Comparison of ENCODE assay signal across 25 mouse cellular contexts in genomic region chr1:96278046-96278576, GRCm38 (mm10).
A peak's percentile ranks its signal among the peaks of the same experiment; 100 is the strongest.
DNase-seq lines count a peak whose midpoint lies in the region; ATAC-seq and TF ChIP-seq lines count a peak whose summit lies in the region.
"Had no signal": no experiment of that assay in that cellular context is flagged by ENCODE, and none has a peak within 500 bp of the region (broad histone marks: within the 10 kb centered on the region; RNA-seq: fewer than 3 reads in every experiment).

No protein-coding gene starts in this region.

- TF ChIP-seq RAD21 in MEL (IDR thresholded peaks at IDR 0.05; ENCODE audit: low read depth, low read length) = no peak; the same call in 1 of the 2 replicates

- ATAC-seq in forebrain, postnatal 0 days = no peak
- ATAC-seq in forebrain, embryonic 15.5 days (replicated peaks) = no peak
- ATAC-seq: activated CD4-positive, CD25-positive, alpha-beta regulatory T cell, adult 4 months; CD4-positive, CD25-positive, alpha-beta regulatory T cell, adult 4 months; forebrain, embryonic 14.5 days; Patski had no signal

- no peak overlapping the region for H3K27ac ChIP-seq in forebrain, postnatal 0 days (ENCODE audit: low read depth, low read length)
- H3K27ac ChIP-seq in forebrain, embryonic 15.5 days (replicated peaks) = no peak overlapping the region
- H3K27ac ChIP-seq in MEL (ENCODE audit: control insufficient read depth, low read depth, low read length) = peak overlapping the region; percentile 68
- H3K27ac ChIP-seq: embryonic facial prominence, embryonic 13.5 days; embryonic facial prominence, embryonic 15.5 days; forebrain, embryonic 10.5 days; forebrain, embryonic 12.5 days had no signal

- H3K4me3 ChIP-seq in forebrain, postnatal 0 days (ENCODE audit: low read depth, low read length) = no peak overlapping the region
- no peak overlapping the region for H3K4me3 ChIP-seq in forebrain, embryonic 15.5 days
- no peak overlapping the region for H3K4me3 ChIP-seq in MEL (ENCODE audit: control insufficient read depth in 1 of 2, insufficient read depth in 1 of 2, low read depth in 2 of 2, low read length in 2 of 2)
- H3K4me3 ChIP-seq: embryonic facial prominence, embryonic 13.5 days; embryonic facial prominence, embryonic 15.5 days; erythroblast, embryonic 14.5 days; forebrain, embryonic 10.5 days; forebrain, embryonic 12.5 days had no signal

- no peak overlapping the region for H3K4me2 ChIP-seq in forebrain, postnatal 0 days (ENCODE audit: low read depth)
- no peak overlapping the region for H3K4me2 ChIP-seq in forebrain, embryonic 15.5 days (replicated peaks)
- H3K4me2 ChIP-seq: embryonic facial prominence, embryonic 13.5 days; embryonic facial prominence, embryonic 15.5 days; forebrain, embryonic 12.5 days had no signal

- H3K9me3 ChIP-seq in forebrain, postnatal 0 days (ENCODE audit: low read length) = no peaks in the 10 kb centered on the region
- no peaks in the 10 kb centered on the region for H3K9me3 ChIP-seq in forebrain, embryonic 15.5 days
- H3K9me3 ChIP-seq in MEL (replicated peaks; ENCODE audit: insufficient read depth, low read length) = no peaks in the 10 kb centered on the region
- H3K9me3 ChIP-seq: embryonic facial prominence, embryonic 13.5 days; embryonic facial prominence, embryonic 15.5 days; forebrain, embryonic 10.5 days; forebrain, embryonic 12.5 days; G1E had no signal

- no peak for TF ChIP-seq POLR2A in MEL (IDR thresholded peaks at IDR 0.05; ENCODE audit: control insufficient read depth in 1 of 2, insufficient read depth in 1 of 2, low read depth in 1 of 2, low read length in 2 of 2, poor library complexity in 1 of 2)

- WGBS in forebrain, postnatal 0 days = 86% methylated on average over 1 of the region's 1 CpGs
- 77% methylated on average over 1 of the region's 1 CpGs for WGBS in forebrain, embryonic 15.5 days

- DNase-seq in forebrain, postnatal 0 days = peak; percentile 3
- DNase-seq in MEL (ENCODE audit: low read depth, low spot score) = peak; percentile 97
- peak; percentile 1 for DNase-seq in R1 (ENCODE audit: low read depth, low spot score)
- DNase-seq in adrenal gland, adult 8-10 months = no peak
- DNase-seq: adrenal gland, postnatal 10 days; adrenal gland, postnatal 25 days; B cell, adult 2 months; cerebellum, adult 11 months; cerebellum, adult 18-20 months; cerebellum, adult 8-10 months; cerebellum, adult 9-11 months; cerebellum, postnatal 36 days; embryo, embryonic 11 days had no signal

- no peak for TF ChIP-seq CTCF in forebrain, postnatal 0 days (IDR thresholded peaks at IDR 0.05; ENCODE audit: low read depth)
- no peak for TF ChIP-seq CTCF in MEL (IDR thresholded peaks at IDR 0.05 in 2 of 3, conservative IDR thresholded peaks at IDR 0.05 in 1 of 3; ENCODE audit: control insufficient read depth in 1 of 3, insufficient read depth in 1 of 3, low read depth in 2 of 3, low read length in 3 of 3, poor library complexity in 1 of 3, severe bottlenecking in 1 of 3)

- peak; percentile 94 to 99 for TF ChIP-seq EP300 in MEL (IDR thresholded peaks at IDR 0.05; ENCODE audit: low read depth in 1 of 2, low read length in 2 of 2)

- H3K27me3 ChIP-seq in forebrain, postnatal 0 days (ENCODE audit: insufficient read depth, low read length) = no peaks in the 10 kb centered on the region
- no peaks in the 10 kb centered on the region for H3K27me3 ChIP-seq in forebrain, embryonic 15.5 days
- H3K27me3 ChIP-seq in MEL (ENCODE audit: control insufficient read depth in 1 of 2, insufficient read depth in 2 of 2, low read length in 2 of 2) = no peaks in the 10 kb centered on the region
- H3K27me3 ChIP-seq: CH12.LX; embryonic facial prominence, embryonic 13.5 days; embryonic facial prominence, embryonic 15.5 days; forebrain, embryonic 12.5 days; Patski had no signal

- no peaks in the 10 kb centered on the region for H3K36me3 ChIP-seq in forebrain, postnatal 0 days (ENCODE audit: insufficient read depth)
- H3K36me3 ChIP-seq in forebrain, embryonic 15.5 days = no peaks in the 10 kb centered on the region
- H3K36me3 ChIP-seq in MEL (ENCODE audit: control insufficient read depth in 1 of 2, insufficient read depth in 2 of 2, low read length in 2 of 2) = peaks cover 0 to 16% of the 10 kb centered on the region in 2 experiments; a peak in 2 of 4 replicates
- H3K36me3 ChIP-seq: embryonic facial prominence, embryonic 13.5 days; embryonic facial prominence, embryonic 15.5 days; forebrain, embryonic 10.5 days; forebrain, embryonic 12.5 days; G1E had no signal

- no peaks in the 10 kb centered on the region for H3K4me1 ChIP-seq in forebrain, postnatal 0 days (ENCODE audit: insufficient read depth)
- no peaks in the 10 kb centered on the region for H3K4me1 ChIP-seq in forebrain, embryonic 15.5 days
- peaks cover 3 to 8% of the 10 kb centered on the region in 2 experiments for H3K4me1 ChIP-seq in MEL (ENCODE audit: control insufficient read depth in 1 of 2, insufficient read depth in 2 of 2, low read length in 2 of 2)
- H3K4me1 ChIP-seq: embryonic facial prominence, embryonic 13.5 days; embryonic facial prominence, embryonic 15.5 days; forebrain, embryonic 10.5 days; forebrain, embryonic 12.5 days had no signal

- H3K9ac ChIP-seq in forebrain, postnatal 0 days = no peak overlapping the region
- H3K9ac ChIP-seq in forebrain, embryonic 15.5 days (replicated peaks) = no peak overlapping the region
- H3K9ac ChIP-seq in MEL (ENCODE audit: control insufficient read depth, low read depth, low read length, poor library complexity, severe bottlenecking) = no peak overlapping the region
- H3K9ac ChIP-seq: embryonic facial prominence, embryonic 13.5 days; embryonic facial prominence, embryonic 15.5 days; forebrain, embryonic 12.5 days had no signal

- H3K79me2 ChIP-seq in MEL (ENCODE audit: control insufficient read depth, insufficient read depth, low read length, poor library complexity) = no peaks in the 10 kb centered on the region

TF ChIP-seq in MEL, 35 proteins besides CTCF, POLR2A, EP300 and RAD21:
- TF ChIP-seq MAZ (IDR thresholded peaks at IDR 0.05; ENCODE audit: low read depth, low read length) (no peak), POLR2AphosphoS5 (IDR thresholded peaks at IDR 0.05; ENCODE audit: borderline replicate concordance, low read depth, low read length) (no peak), RCOR1 (IDR thresholded peaks at IDR 0.05; ENCODE audit: low read depth, low read length) (peak; percentile 94), KAT2A (conservative IDR thresholded peaks at IDR 0.05; ENCODE audit: low read depth, low read length) (no peak), E2F4 (IDR thresholded peaks at IDR 0.05; ENCODE audit: borderline replicate concordance, low read depth, low read length) (no peak), TAL1 (IDR thresholded peaks at IDR 0.05; ENCODE audit: low read length) (peak; percentile 35), ZKSCAN1 (IDR thresholded peaks at IDR 0.05; ENCODE audit: low read depth, low read length) (no peak), CHD1 (IDR thresholded peaks at IDR 0.05; ENCODE audit: low read depth, low read length) (no peak), SIN3A (IDR thresholded peaks at IDR 0.05; ENCODE audit: low read length) (peak; percentile 59), MAFK (IDR thresholded peaks at IDR 0.05; ENCODE audit: borderline replicate concordance, low read depth, low read length) (peak; percentile 49; the same call in 1 of the 2 replicates), MYB (IDR thresholded peaks at IDR 0.05; ENCODE audit: low read depth, low read length) (no peak), GABPA (IDR thresholded peaks at IDR 0.05; ENCODE audit: low read depth, low read length) (no peak), ELF1 (IDR thresholded peaks at IDR 0.05; ENCODE audit: low read depth, low read length) (no peak), BHLHE40 (IDR thresholded peaks at IDR 0.05; ENCODE audit: borderline replicate concordance, low read depth, low read length) (peak; percentile 66; the same call in 1 of the 2 replicates), MEF2A (IDR thresholded peaks at IDR 0.05; ENCODE audit: extremely low read depth, insufficient replicate concordance, low read depth, low read length, poor library complexity, severe bottlenecking) (no peak), JUND (IDR thresholded peaks at IDR 0.05; ENCODE audit: low read depth, low read length) (0 out of 2 replicates have a peak, but pooled peaks have one; percentile 65), POLR2AphosphoS2 (IDR thresholded peaks at IDR 0.05; ENCODE audit: low read length) (no peak), HCFC1 (IDR thresholded peaks at IDR 0.05; ENCODE audit: low read depth, low read length) (no peak), USF2 (IDR thresholded peaks at IDR 0.05; ENCODE audit: borderline replicate concordance in 1 of 2, insufficient read depth in 1 of 2, low read depth in 1 of 2, low read length in 2 of 2) (no peak), ZC3H11A (IDR thresholded peaks at IDR 0.05; ENCODE audit: low read depth, low read length) (no peak), GATA1 (IDR thresholded peaks at IDR 0.05; ENCODE audit: low read depth, low read length) (peak; percentile 98), SMC3 (IDR thresholded peaks at IDR 0.05; ENCODE audit: low read depth, low read length) (no peak), NRF1 (IDR thresholded peaks at IDR 0.05; ENCODE audit: insufficient read depth, low read depth, low read length, poor library complexity, severe bottlenecking) (no peak), TCF12 (IDR thresholded peaks at IDR 0.05; ENCODE audit: low read depth, low read length) (peak; percentile 83), MXI1 (IDR thresholded peaks at IDR 0.05; ENCODE audit: low read depth, low read length) (no peak), TBP (IDR thresholded peaks at IDR 0.05; ENCODE audit: low read depth, low read length) (0 out of 2 replicates have a peak, but pooled peaks have one; percentile 25), UBTF (IDR thresholded peaks at IDR 0.05; ENCODE audit: borderline replicate concordance, insufficient read depth, low read depth, low read length) (no peak), MAX (IDR thresholded peaks at IDR 0.05; ENCODE audit: low read length) (no peak), ZMIZ1 (IDR thresholded peaks at IDR 0.05; ENCODE audit: low read depth, low read length) (no peak), ETS1 (IDR thresholded peaks at IDR 0.05; ENCODE audit: low read depth, low read length) (peak; percentile 93), ZNF384 (IDR thresholded peaks at IDR 0.05; ENCODE audit: low read depth, low read length) (no peak), USF1 (IDR thresholded peaks at IDR 0.05; ENCODE audit: low read depth, low read length) (no peak), NELFE (IDR thresholded peaks at IDR 0.05; ENCODE audit: low read depth, low read length) (no peak), CHD2 (IDR thresholded peaks at IDR 0.05; ENCODE audit: low read length) (no peak), MYC (IDR thresholded peaks at IDR 0.05; ENCODE audit: low read depth, low read length) (no peak)
